Mouse (Mus musculus) left cerebral cortex, adult 2 months (tissue): ENCODE measurements around the gene Rxrb. TPM values are rescaled to one million over a fixed set of nuclear protein-coding genes. Genes with fewer than 3 reads are reported as not detected.
A peak's percentile ranks its signal among the peaks of the same experiment; 100 is the strongest.
"Not testable (repeated sequence)": the region's sequence is repeated elsewhere in the genome, so short reads cannot be mapped to it uniquely, and the experiment has no call there.

Source experiments
- DNase-seq, 2 experiments: peaks; one replicate each; pipeline ENCODE4 v3.0.0; 2021 to 2022; ENCODE audit warnings: low spot score in 2 of 2, mixed read lengths in 1 of 2; ENCODE audit errors: extremely low spot score in 1 of 2
- H3K27ac ChIP-seq: fragments of 200-600 bp; 2 replicates; pipeline ENCODE4 v1.8.1; 2022
- H3K4me3 ChIP-seq: fragments of 200-600 bp; 2 replicates; pipeline ENCODE4 v1.8.1; 2022
- CTCF ChIP-seq: fragments of 200-600 bp; IDR thresholded peaks from 2 replicates; pipeline ENCODE4 v1.8.1; 2022; ENCODE audit warnings: antibody characterized with exemption, mild to moderate bottlenecking, moderate library complexity
- intact Hi-C: fragments of 180-260 bp; cut with DNase I; formaldehyde crosslinking; loops from one replicate; pipeline ENCODE4 v1.15.1; 2025
- long read RNA-seq, 2 experiments: library from polyadenylated mRNA; stranded (forward); transcript quantifications; one replicate each; pipeline ENCODE4 v2.0.0; 2021; ENCODE audit warnings: borderline mapping rate in 2 of 2
- total RNA-seq, 2 experiments: library from RNA; stranded (reverse); gene quantifications; 2 replicates each; pipeline ENCODE4 v1.2.3; 2021

Gene Rxrb
- 10 to 100 TPM; 84.7 to 86.2 TPM for total RNA-seq
- long read RNA-seq, experiment 1, transcript Rxrb-204 (1 exons, 939 nt) = minor isoform, 5 of 196 reads
- long read RNA-seq, experiment 1, transcript Rxrb-203 (10 exons, 2,502 nt) = minor isoform, 6 of 196 reads
- long read RNA-seq, experiment 1, transcript Rxrb-201 (10 exons, 2,627 nt) = minor isoform, 68 of 196 reads
- long read RNA-seq, experiment 1, transcript Rxrb-207 (10 exons, 2,577 nt) = major isoform, 83 of 196 reads
- long read RNA-seq, experiment 1, partial matches to known transcripts = 9 of 196 reads
- long read RNA-seq, experiment 1, other reads (novel, unspliced or antisense) = 22 of 196 reads
- long read RNA-seq, experiment 2, transcript Rxrb-201 (10 exons, 2,627 nt) = major isoform, 55 of 142 reads
- long read RNA-seq, experiment 2, transcript Rxrb-207 (10 exons, 2,577 nt) = minor isoform, 46 of 142 reads
- long read RNA-seq, experiment 2, partial matches to known transcripts = 13 of 142 reads
- long read RNA-seq, experiment 2, other reads (novel, unspliced or antisense) = 18 of 142 reads

- H3K27ac ChIP-seq = peak within 1 kb of the TSS; percentile 98
- intact Hi-C loops = loop anchor here (2.0 to 5.0 kb wide), 3 partner anchors 45 to 561 kb away; partner anchors contain the start of genes H2-DMa and Pbx2
- peak within 1 kb of the TSS; percentile 82 for H3K4me3 ChIP-seq
- peak; percentile 98 to 99 for DNase-seq
- TF ChIP-seq CTCF = no peak; the same call in 1 of the 2 replicates
Observed at GRCm38 (mm10) chr17:34031465-34032173, at the start of gene Rxrb, which contains the start of gene Slc39a7. Gene Rxrb (plus strand): TSS chr17:34031812. Gene Slc39a7 (minus strand): TSS chr17:34031682.

DNA sequence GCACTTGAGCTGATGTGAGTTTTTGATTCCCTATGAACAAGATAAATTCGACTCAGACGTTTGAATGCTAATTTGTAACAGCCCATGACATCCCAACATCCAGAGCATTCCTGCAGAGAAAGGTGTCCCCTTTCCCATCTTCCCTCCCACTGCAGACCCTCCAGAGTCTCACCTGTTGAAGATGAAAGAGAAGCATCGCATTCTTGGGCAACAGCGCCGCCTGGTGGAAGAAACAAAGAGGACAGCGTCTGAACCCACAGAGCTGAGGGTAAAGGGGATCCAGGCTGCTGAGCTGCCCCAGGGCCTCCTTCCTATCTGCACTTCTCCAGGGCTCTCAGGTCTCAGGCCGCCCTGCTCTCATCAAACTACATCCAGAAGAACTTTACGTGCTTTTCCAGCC is 49.5 kb upstream of the Rxrb start:
- not testable (repeated sequence) for H3K27ac ChIP-seq, H3K4me3 ChIP-seq
- TF ChIP-seq CTCF = peak; percentile 70
- DNase-seq = peak in 1 of 2 experiments; percentile 51
- intact Hi-C loops = loop anchor here (2.0 kb wide), 1 partner anchor 13 kb away; no protein-coding TSS in a partner anchor

- intact Hi-C loops = no loop called here
- no peak overlapping the region for H3K4me3 ChIP-seq
- no peak for DNase-seq
- peak; percentile 72 for TF ChIP-seq CTCF
- H3K27ac ChIP-seq = no peak overlapping the region
Observed at GRCm38 (mm10) chr17:33991788-33992664, 39.6 kb upstream of the Rxrb start.

- no peak overlapping the region for H3K4me3 ChIP-seq
- intact Hi-C loops = loop anchor here (5.0 kb wide), 1 partner anchor 1297 kb away; no protein-coding TSS in a partner anchor
- no peak overlapping the region for H3K27ac ChIP-seq
- no peak for TF ChIP-seq CTCF
- no peak for DNase-seq
Observed at GRCm38 (mm10) chr17:33994959-33995358, 36.7 kb upstream of the Rxrb start.

GRCm38 (mm10) chr17:33995651-33996050 is 36.0 kb upstream of the Rxrb start:
- TF ChIP-seq CTCF = no peak
- intact Hi-C loops = loop anchor here (5.0 kb wide), 1 partner anchor 1297 kb away; no protein-coding TSS in a partner anchor
- no peak for DNase-seq
- H3K4me3 ChIP-seq = no peak overlapping the region
- no peak overlapping the region for H3K27ac ChIP-seq

GRCm38 (mm10) chr17:33997025-33997424 is 34.6 kb upstream of the Rxrb start:
- intact Hi-C loops = loop anchor here (5.0 kb wide), 1 partner anchor 1295 kb away; no protein-coding TSS in a partner anchor
- DNase-seq, H3K27ac ChIP-seq: not testable (repeated sequence)

GRCm38 (mm10) chr17:33998697-33999096 is 32.9 kb upstream of the Rxrb start:
- not testable (repeated sequence) for DNase-seq, H3K27ac ChIP-seq, H3K4me3 ChIP-seq
- intact Hi-C loops = loop anchor here (5.0 kb wide), 1 partner anchor 1294 kb away; no protein-coding TSS in a partner anchor

More at GRCm38 (mm10) chr17:33997025-33997424, 34.6 kb upstream of the Rxrb start:
- not testable (repeated sequence) for H3K4me3 ChIP-seq

DNA sequence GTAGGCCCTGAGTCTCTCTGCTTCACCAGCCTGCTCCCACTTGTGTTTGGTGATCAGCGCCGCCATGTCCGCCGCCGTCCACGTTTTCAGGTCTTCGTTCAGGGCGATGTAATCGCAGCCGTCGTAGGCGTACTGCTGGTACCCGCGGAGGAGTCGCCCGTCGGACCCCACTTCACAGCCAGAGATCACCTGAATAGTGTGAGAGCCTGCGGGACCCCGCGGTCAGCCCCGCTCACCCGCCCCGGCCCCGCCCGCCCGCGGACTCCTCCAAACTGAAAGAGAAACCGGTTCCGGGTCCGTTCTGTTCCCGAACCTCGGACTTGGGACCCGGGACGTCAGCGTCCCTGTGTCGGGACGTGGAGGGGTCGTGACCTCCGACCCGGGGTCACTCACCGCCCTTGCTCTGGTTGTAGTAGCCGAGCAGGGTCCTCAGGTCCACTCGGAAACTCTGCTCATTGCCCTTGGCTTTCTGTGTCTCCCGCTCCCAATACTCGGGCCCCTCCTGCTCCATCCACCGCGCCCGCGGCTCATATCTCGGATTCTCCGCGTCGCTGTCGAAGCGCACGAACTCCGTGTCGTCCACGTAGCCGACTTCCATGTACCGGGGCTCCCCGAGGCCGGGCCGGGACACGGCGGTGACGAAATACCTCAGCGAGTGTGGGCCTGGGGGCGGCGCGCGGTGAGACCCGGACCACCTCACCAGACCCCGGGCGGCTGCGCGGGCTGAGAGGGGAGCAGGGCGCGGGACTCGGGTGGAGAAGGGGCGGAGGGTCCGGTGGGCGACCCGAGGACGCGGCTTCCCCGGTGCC is 32.1 kb upstream of the Rxrb start:
- DNase-seq = no peak
- Histone ChIP-seq H3K27ac (no peak overlapping the region), H3K4me3 (peak overlapping the region; percentile 50)
- intact Hi-C loops = loop anchor here (5.0 kb wide), 2 partner anchors 32 to 1293 kb away; no protein-coding TSS in a partner anchor
- no peak for TF ChIP-seq CTCF

- H3K27ac ChIP-seq = no peak within 1 kb of the TSS
- peak; percentile 67 to 68 for DNase-seq
- intact Hi-C loops = loop anchor here (5.0 kb wide), 1 partner anchor 33 kb away; no protein-coding TSS in a partner anchor
- no peak for TF ChIP-seq CTCF
- peak within 1 kb of the TSS; percentile 50 for H3K4me3 ChIP-seq
Observed at GRCm38 (mm10) chr17:34000150-34000537, 31.5 kb upstream of the Rxrb start, which contains the start of gene H2-K1. Gene H2-K1 (minus strand): TSS chr17:34000347.

DNA sequence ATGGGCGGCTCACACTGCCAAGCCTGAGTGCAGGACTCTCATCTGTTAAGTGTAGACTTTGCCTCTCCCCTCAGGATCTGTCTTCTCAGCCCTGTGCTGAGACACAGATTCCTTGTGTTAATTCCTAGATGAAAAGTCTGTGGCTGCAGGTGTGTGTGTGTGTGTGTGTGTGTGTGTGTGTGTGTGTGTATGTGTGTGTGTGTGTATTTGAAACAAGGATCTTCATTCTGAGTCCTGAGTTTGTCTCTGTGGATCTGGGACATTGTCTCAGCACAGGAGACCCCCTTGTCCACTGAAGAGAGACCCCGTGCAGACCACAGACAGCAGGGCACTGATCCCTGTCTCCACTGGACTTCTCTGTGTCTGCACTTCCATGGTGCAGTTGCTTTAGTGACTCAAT is 30.8 kb upstream of the Rxrb start:
- not testable (repeated sequence) for DNase-seq, H3K27ac ChIP-seq, H3K4me3 ChIP-seq
- intact Hi-C loops = loop anchor here (5.0 kb wide), 1 partner anchor 33 kb away; no protein-coding TSS in a partner anchor
